Mouse (Mus musculus) retina, postnatal 7 days (tissue): ENCODE measurements around the gene Gm28171.
"Not testable (repeated sequence)": the region's sequence is repeated elsewhere in the genome, so short reads cannot be mapped to it uniquely, and the experiment has no call there.

Source experiments
- DNase-seq: peaks from one replicate; pipeline ENCODE4 v3.0.0-alpha.2; 2012; ENCODE audit warnings: low read depth, low spot score

Gene Gm28171

DNA sequence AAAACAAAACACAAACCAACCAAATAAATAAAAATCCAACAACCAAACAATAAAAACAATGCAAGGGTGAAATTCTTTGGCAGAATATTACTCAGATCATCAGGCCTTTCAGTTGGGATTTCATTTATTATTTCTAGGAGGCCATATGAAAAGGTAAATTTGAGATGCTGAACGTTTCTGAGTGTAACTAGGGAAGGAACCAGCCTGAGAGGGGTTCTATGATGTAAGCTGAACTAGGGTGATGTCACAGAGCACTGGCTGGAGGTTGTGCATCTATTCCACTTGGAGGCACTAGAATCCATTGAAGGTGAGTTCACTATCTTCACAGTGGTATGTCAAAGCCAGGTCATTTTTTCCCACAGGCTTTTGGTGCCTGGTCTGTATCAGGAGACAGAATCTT is at the start of gene Gm28171:
Gene Gm28171 (plus strand): TSS at position 301 of the 400 bp plus-strand sequence.
- not testable (repeated sequence) for DNase-seq
